Mouse (Mus musculus) kidney, adult 8-10 months (tissue): ENCODE measurements around the gene Gle1.
"Not testable (repeated sequence)": the region's sequence is repeated elsewhere in the genome, so short reads cannot be mapped to it uniquely, and the experiment has no call there.

Source experiments
- DNase-seq, 2 experiments: peaks; one replicate each; pipeline ENCODE4 v3.0.0; 2022

Gle1 gene

GRCm38 (mm10) chr2:29934906-29935599 lies at the start of gene Gle1:
Gene Gle1, plus strand, starts transcription at chr2:29935426.
- peak; percentile 96 to 97 for DNase-seq

- not testable (repeated sequence) for DNase-seq
Observed at GRCm38 (mm10) chr2:29886659-29887292, 48.5 kb upstream of the Gle1 start.

GRCm38 (mm10) chr2:29889066-29889944 lies 45.9 kb upstream of the Gle1 start, which contains the start of gene Odf2:
Gene Odf2, plus strand, starts transcription at chr2:29889221.
- DNase-seq = peak; percentile 99 to 100

- DNase-seq = peak; percentile 86 to 88
Observed at GRCm38 (mm10) chr2:29889991-29890833, 45.0 kb upstream of the Gle1 start.

GRCm38 (mm10) chr2:29891773-29892172 lies 43.5 kb upstream of the Gle1 start:
- no peak for DNase-seq

- no peak for DNase-seq
Observed at GRCm38 (mm10) chr2:29896071-29896470, 39.2 kb upstream of the Gle1 start.

GRCm38 (mm10) chr2:29897366-29897765 lies 37.9 kb upstream of the Gle1 start:
- DNase-seq = no peak

- DNase-seq = no peak
Observed at GRCm38 (mm10) chr2:29898081-29898480, 37.1 kb upstream of the Gle1 start.

- no peak for DNase-seq
Observed at GRCm38 (mm10) chr2:29902194-29902593, 33.0 kb upstream of the Gle1 start.

- DNase-seq = not testable (repeated sequence)
Observed at GRCm38 (mm10) chr2:29908171-29908570, 27.1 kb upstream of the Gle1 start.

- no peak for DNase-seq
Observed at GRCm38 (mm10) chr2:29910042-29910441, 25.2 kb upstream of the Gle1 start.

- no peak for DNase-seq
Observed at GRCm38 (mm10) chr2:29917621-29918020, 17.6 kb upstream of the Gle1 start.

- peak; percentile 48 to 63 for DNase-seq
Observed at GRCm38 (mm10) chr2:29922011-29922410, 13.2 kb upstream of the Gle1 start.

- peak; percentile 86 to 90 for DNase-seq
Observed at GRCm38 (mm10) chr2:29926542-29926941, 8.7 kb upstream of the Gle1 start.

GRCm38 (mm10) chr2:29930506-29930905 lies 4.7 kb upstream of the Gle1 start:
- no peak for DNase-seq

GRCm38 (mm10) chr2:29931194-29931593 lies 4.0 kb upstream of the Gle1 start:
- DNase-seq = no peak

GRCm38 (mm10) chr2:29940073-29940472 lies 4.8 kb downstream of the Gle1 start:
- peak in 1 of 2 experiments; percentile 38 for DNase-seq

GRCm38 (mm10) chr2:29940826-29941225 lies 5.6 kb downstream of the Gle1 start:
- DNase-seq = no peak

GRCm38 (mm10) chr2:29944723-29945122 lies 9.5 kb downstream of the Gle1 start:
- DNase-seq = peak; percentile 66 to 84

- no peak for DNase-seq
Observed at GRCm38 (mm10) chr2:29948896-29949295, 13.7 kb downstream of the Gle1 start.

- DNase-seq = no peak
Observed at GRCm38 (mm10) chr2:29961246-29961645, 26.0 kb downstream of the Gle1 start.
